Mouse (Mus musculus): Measurements from ENCODE around the gene Hoxb5.
A peak's percentile ranks its signal among the peaks of the same experiment; 100 is the strongest.

The Hoxb5 gene

GRCm38 (mm10) chr11:96301837-96302236 lies 1.3 kb upstream of the Hoxb5 start:
- DNase-seq (ENCODE audit: low read depth, low spot score) = no peak

GRCm38 (mm10) chr11:96302381-96303150 lies 570 bp upstream of the Hoxb5 start:
- no peak for DNase-seq (ENCODE audit: low read depth, low spot score)

GRCm38 (mm10) chr11:96304381-96305195 lies 1.5 kb downstream of the Hoxb5 start:
- no peak for DNase-seq (ENCODE audit: low read depth, low spot score)

- DNase-seq (ENCODE audit: low read depth, low spot score) = no peak
Measured at GRCm38 (mm10) chr11:96305505-96306182, 2.5 kb downstream of the Hoxb5 start.

- no peak for DNase-seq (ENCODE audit: low read depth, low spot score)
Measured at GRCm38 (mm10) chr11:96306183-96306907, 3.2 kb downstream of the Hoxb5 start.

- DNase-seq (ENCODE audit: low read depth, low spot score) = no peak
Measured at GRCm38 (mm10) chr11:96306908-96307269, 3.8 kb downstream of the Hoxb5 start.

GRCm38 (mm10) chr11:96308763-96309162 lies 5.6 kb downstream of the Hoxb5 start:
- DNase-seq (ENCODE audit: low read depth, low spot score) = no peak

GRCm38 (mm10) chr11:96309288-96309687 lies 6.2 kb downstream of the Hoxb5 start:
- DNase-seq (ENCODE audit: low read depth, low spot score) = no peak

- no peak for DNase-seq (ENCODE audit: low read depth, low spot score)
Measured at GRCm38 (mm10) chr11:96310183-96310938, 7.2 kb downstream of the Hoxb5 start.

GRCm38 (mm10) chr11:96311097-96311496 lies 8.0 kb downstream of the Hoxb5 start:
- no peak for DNase-seq (ENCODE audit: low read depth, low spot score)

- DNase-seq (ENCODE audit: low read depth, low spot score) = peak; percentile 72
Measured at GRCm38 (mm10) chr11:96311520-96312417, 8.6 kb downstream of the Hoxb5 start.

GRCm38 (mm10) chr11:96313134-96313533 lies 10.0 kb downstream of the Hoxb5 start:
- DNase-seq (ENCODE audit: low read depth, low spot score) = no peak

GRCm38 (mm10) chr11:96313806-96314428 lies 10.8 kb downstream of the Hoxb5 start:
- DNase-seq (ENCODE audit: low read depth, low spot score) = no peak

GRCm38 (mm10) chr11:96314671-96315343 lies 11.7 kb downstream of the Hoxb5 start:
- DNase-seq (ENCODE audit: low read depth, low spot score) = no peak

- no peak for DNase-seq (ENCODE audit: low read depth, low spot score)
Measured at GRCm38 (mm10) chr11:96315344-96315681, 12.2 kb downstream of the Hoxb5 start.

GRCm38 (mm10) chr11:96316696-96317607 lies 13.8 kb downstream of the Hoxb5 start:
- no peak for DNase-seq (ENCODE audit: low read depth, low spot score)

GRCm38 (mm10) chr11:96317608-96318367 lies 14.7 kb downstream of the Hoxb5 start, which contains the start of gene Hoxb4:
Gene Hoxb4 (plus strand): TSS chr11:96318267.
- DNase-seq (ENCODE audit: low read depth, low spot score) = no peak
